Mouse (Mus musculus): ENCODE results near the gene Dusp22.

GRCm38 (mm10) chr13:30715060-30715459 is 55.3 kb downstream of the Dusp22 start:
- TF ChIP-seq CHD2 (IDR thresholded peaks at IDR 0.05; ENCODE audit: low read depth, low read length) (no peak), HCFC1 (IDR thresholded peaks at IDR 0.05; ENCODE audit: borderline replicate concordance, insufficient read depth, low read length) (no peak), ZC3H11A (IDR thresholded peaks at IDR 0.05; ENCODE audit: borderline replicate concordance, low read depth, low read length) (no peak), ZNF384 (IDR thresholded peaks at IDR 0.05; ENCODE audit: low read depth, low read length) (no peak), MAFK (IDR thresholded peaks at IDR 0.05; ENCODE audit: insufficient read depth, low read depth, low read length) (no peak)

Data from ES-E14 (cell line).